In the genomic region with DNA sequence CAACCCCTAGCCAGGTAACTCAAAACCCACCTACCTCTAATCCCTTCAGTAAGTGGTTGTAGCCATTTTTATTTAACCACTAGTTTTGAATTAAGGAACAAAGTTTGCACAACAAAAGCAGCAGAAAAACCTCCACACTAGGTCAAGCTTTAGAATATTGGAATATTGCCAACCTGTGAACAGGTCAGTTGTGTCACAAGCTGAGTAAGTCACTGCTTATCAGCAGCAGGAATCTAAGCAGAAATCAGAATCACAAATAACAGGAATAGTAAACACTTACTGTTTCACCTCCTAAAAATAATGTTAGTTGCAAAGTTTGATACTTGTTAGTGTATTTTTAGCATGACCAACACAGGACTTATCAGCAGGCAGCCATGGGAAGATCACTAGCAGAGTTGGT, we compare ENCODE assay signal across 27 mouse cellular contexts. TPM values are rescaled to one million over a fixed set of nuclear protein-coding genes. Genes with fewer than 3 reads are reported as not detected.
DNase-seq lines count a peak whose midpoint lies in the region; ATAC-seq and TF ChIP-seq lines count a peak whose summit lies in the region.
"Had no signal": no experiment of that assay in that cellular context is flagged by ENCODE, and none has a peak within 500 bp of the region (broad histone marks: within the 10 kb centered on the region; RNA-seq: fewer than 3 reads in every experiment).

No protein-coding gene starts in this region.

- H3K79me2 ChIP-seq in liver, adult 2 months (ENCODE audit: control insufficient read depth, insufficient read depth, low read length) = peaks cover 32% of the 10 kb centered on the region

- no peaks in the 10 kb centered on the region for H3K9me3 ChIP-seq in heart, embryonic 12.5 days (replicated peaks)
- H3K9me3 ChIP-seq in heart, embryonic 11.5 days (replicated peaks; ENCODE audit: control insufficient read depth, low read length) = no peaks in the 10 kb centered on the region
- H3K9me3 ChIP-seq in liver, embryonic 11.5 days (ENCODE audit: control insufficient read depth, low read length) = no peaks in the 10 kb centered on the region
- no peaks in the 10 kb centered on the region for H3K9me3 ChIP-seq in midbrain, embryonic 11.5 days (ENCODE audit: control insufficient read depth, low read length)
- no peaks in the 10 kb centered on the region for H3K9me3 ChIP-seq in midbrain, embryonic 16.5 days (replicated peaks; ENCODE audit: control insufficient read depth, low read length, poor library complexity, severe bottlenecking)
- H3K9me3 ChIP-seq: forebrain, embryonic 13.5 days; G1E; hindbrain, embryonic 10.5 days; intestine, embryonic 15.5 days; limb, embryonic 10.5 days; liver, embryonic 13.5 days; midbrain, embryonic 15.5 days; neural tube, embryonic 15.5 days; stomach, embryonic 15.5 days had no signal

- no peak overlapping the region for H3K9ac ChIP-seq in heart, embryonic 12.5 days
- H3K9ac ChIP-seq in heart, embryonic 11.5 days (ENCODE audit: low read depth, low read length) = no peak overlapping the region
- H3K9ac ChIP-seq in liver, adult 2 months (ENCODE audit: low read depth, low read length) = no peak overlapping the region
- H3K9ac ChIP-seq in liver, embryonic 11.5 days (ENCODE audit: low read depth, low read length) = no peak overlapping the region
- no peak overlapping the region for H3K9ac ChIP-seq in midbrain, embryonic 11.5 days (ENCODE audit: low read length)
- no peak overlapping the region for H3K9ac ChIP-seq in midbrain, embryonic 16.5 days (ENCODE audit: low read depth, low read length)
- H3K9ac ChIP-seq: forebrain, embryonic 13.5 days; intestine, embryonic 15.5 days; liver, embryonic 13.5 days; midbrain, embryonic 15.5 days; neural tube, embryonic 15.5 days; stomach, embryonic 15.5 days had no signal

- H3K27ac ChIP-seq in heart, embryonic 12.5 days (ENCODE audit: poor library complexity, severe bottlenecking) = peak overlapping the region; percentile 51
- H3K27ac ChIP-seq in heart, embryonic 11.5 days (ENCODE audit: low read depth, low read length) = no peak overlapping the region
- no peak overlapping the region for H3K27ac ChIP-seq in liver, adult 2 months (replicated peaks; ENCODE audit: insufficient read depth, low read depth, low read length)
- H3K27ac ChIP-seq in liver, embryonic 11.5 days (ENCODE audit: low read depth, low read length) = no peak overlapping the region
- no peak overlapping the region for H3K27ac ChIP-seq in midbrain, embryonic 11.5 days (ENCODE audit: low read depth, low read length)
- H3K27ac ChIP-seq in midbrain, embryonic 16.5 days (ENCODE audit: low read length) = no peak overlapping the region
- H3K27ac ChIP-seq: forebrain, embryonic 13.5 days; hindbrain, embryonic 10.5 days; intestine, embryonic 15.5 days; layer of hippocampus, adult 2 months; limb, embryonic 10.5 days; liver, embryonic 13.5 days; midbrain, embryonic 15.5 days; neural tube, embryonic 15.5 days; stomach, embryonic 15.5 days had no signal

- DNase-seq in liver, adult 2 months (ENCODE audit: extremely low read depth, low read depth, low spot score) = peak; percentile 64
- DNase-seq in liver, embryonic 11.5 days (ENCODE audit: low spot score) = no peak
- peak; percentile 72 for DNase-seq in midbrain, embryonic 11.5 days (ENCODE audit: low spot score, missing footprints)
- no peak for DNase-seq in cerebellum, adult 11-12 months
- DNase-seq: adrenal gland, postnatal 10 days; B cell, adult 2 months; cerebellum, adult 8-10 months; cerebellum, postnatal 36 days; kidney, adult 8-10 months; kidney, postnatal 10 days; liver, embryonic 13.5 days; thymus, postnatal 25 days had no signal

- H3K4me2 ChIP-seq in heart, embryonic 12.5 days = peak overlapping the region; percentile 21; the same call in 1 of the 2 replicates
- no peak overlapping the region for H3K4me2 ChIP-seq in heart, embryonic 11.5 days
- no peak overlapping the region for H3K4me2 ChIP-seq in liver, embryonic 11.5 days
- H3K4me2 ChIP-seq in midbrain, embryonic 11.5 days = no peak overlapping the region
- no peak overlapping the region for H3K4me2 ChIP-seq in midbrain, embryonic 16.5 days (ENCODE audit: low read length)
- H3K4me2 ChIP-seq: forebrain, embryonic 13.5 days; intestine, embryonic 15.5 days; liver, embryonic 13.5 days; midbrain, embryonic 15.5 days; neural tube, embryonic 15.5 days; stomach, embryonic 15.5 days had no signal

- no peaks in the 10 kb centered on the region for H3K36me3 ChIP-seq in heart, embryonic 12.5 days
- no peaks in the 10 kb centered on the region for H3K36me3 ChIP-seq in heart, embryonic 11.5 days (ENCODE audit: control insufficient read depth, insufficient read depth, low read length)
- no peaks in the 10 kb centered on the region for H3K36me3 ChIP-seq in liver, adult 2 months (ENCODE audit: control insufficient read depth, insufficient read depth, low read length)
- H3K36me3 ChIP-seq in liver, embryonic 11.5 days (ENCODE audit: control insufficient read depth, insufficient read depth, low read length) = no peaks in the 10 kb centered on the region
- H3K36me3 ChIP-seq in midbrain, embryonic 11.5 days (ENCODE audit: control insufficient read depth, insufficient read depth, low read length) = no peaks in the 10 kb centered on the region
- no peaks in the 10 kb centered on the region for H3K36me3 ChIP-seq in midbrain, embryonic 16.5 days (ENCODE audit: control insufficient read depth, insufficient read depth, low read length)
- H3K36me3 ChIP-seq: intestine, embryonic 15.5 days; liver, embryonic 13.5 days; midbrain, embryonic 15.5 days; neural tube, embryonic 15.5 days; stomach, embryonic 15.5 days had no signal

- no peak for TF ChIP-seq POLR2A in liver, adult 2 months (IDR thresholded peaks at IDR 0.05; ENCODE audit: extremely low read depth, insufficient read depth, low read length)

- H3K4me3 ChIP-seq in heart, embryonic 12.5 days = no peak overlapping the region
- H3K4me3 ChIP-seq in heart, embryonic 11.5 days (ENCODE audit: low read depth, low read length) = no peak overlapping the region
- no peak overlapping the region for H3K4me3 ChIP-seq in liver, adult 2 months (ENCODE audit: insufficient read depth, low read depth, low read length)
- no peak overlapping the region for H3K4me3 ChIP-seq in liver, embryonic 11.5 days (ENCODE audit: low read depth, low read length)
- H3K4me3 ChIP-seq in midbrain, embryonic 11.5 days (ENCODE audit: low read depth, low read length) = no peak overlapping the region
- no peak overlapping the region for H3K4me3 ChIP-seq in midbrain, embryonic 16.5 days (ENCODE audit: low read depth, low read length)
- H3K4me3 ChIP-seq: forebrain, embryonic 13.5 days; hindbrain, embryonic 10.5 days; intestine, embryonic 15.5 days; layer of hippocampus, adult 2 months; limb, embryonic 10.5 days; liver, embryonic 13.5 days; midbrain, embryonic 15.5 days; neural tube, embryonic 15.5 days; stomach, embryonic 15.5 days had no signal

- peaks cover 32% of the 10 kb centered on the region for H3K4me1 ChIP-seq in heart, embryonic 12.5 days (replicated peaks)
- peaks cover 23% of the 10 kb centered on the region for H3K4me1 ChIP-seq in heart, embryonic 11.5 days (ENCODE audit: control insufficient read depth, insufficient read depth, low read length)
- peaks cover 9% of the 10 kb centered on the region; the same call in 1 of the 2 replicates for H3K4me1 ChIP-seq in liver, adult 2 months (ENCODE audit: control insufficient read depth, insufficient read depth, low read length)
- H3K4me1 ChIP-seq in liver, embryonic 11.5 days (replicated peaks; ENCODE audit: control insufficient read depth, insufficient read depth, low read length) = peaks cover 9% of the 10 kb centered on the region
- H3K4me1 ChIP-seq in midbrain, embryonic 11.5 days (ENCODE audit: control insufficient read depth, insufficient read depth, low read length) = no peaks in the 10 kb centered on the region
- no peaks in the 10 kb centered on the region for H3K4me1 ChIP-seq in midbrain, embryonic 16.5 days (ENCODE audit: control insufficient read depth, insufficient read depth, low read length)
- H3K4me1 ChIP-seq: hindbrain, embryonic 10.5 days; limb, embryonic 10.5 days had no signal

- no peak for TF ChIP-seq CTCF in liver, adult 2 months (IDR thresholded peaks at IDR 0.05; ENCODE audit: low read depth, low read length)

- ATAC-seq in heart, embryonic 12.5 days (ENCODE audit: insufficient number of reproducible peaks, low FRiP score) = no peak
- no peak for ATAC-seq in heart, embryonic 11.5 days (replicated peaks; ENCODE audit: insufficient number of reproducible peaks, low FRiP score, low TSS enrichment)
- no peak for ATAC-seq in liver, embryonic 11.5 days (replicated peaks; ENCODE audit: low FRiP score)
- no peak for ATAC-seq in midbrain, embryonic 11.5 days (ENCODE audit: low FRiP score)
- ATAC-seq in midbrain, embryonic 16.5 days = no peak
- ATAC-seq: activated CD4-positive, CD25-positive, alpha-beta regulatory T cell, adult 4 months; forebrain, embryonic 13.5 days; hindbrain, embryonic 16.5 days; intestine, embryonic 15.5 days; midbrain, embryonic 15.5 days had no signal

- H3K27me3 ChIP-seq in heart, embryonic 12.5 days (replicated peaks) = no peaks in the 10 kb centered on the region
- H3K27me3 ChIP-seq in heart, embryonic 11.5 days (ENCODE audit: control insufficient read depth, insufficient read depth, low read length) = no peaks in the 10 kb centered on the region
- H3K27me3 ChIP-seq in liver, adult 2 months (ENCODE audit: control insufficient read depth, insufficient read depth, low read length) = no peaks in the 10 kb centered on the region
- no peaks in the 10 kb centered on the region for H3K27me3 ChIP-seq in liver, embryonic 11.5 days (replicated peaks; ENCODE audit: control insufficient read depth, insufficient read depth, low read length)
- H3K27me3 ChIP-seq in midbrain, embryonic 11.5 days (ENCODE audit: control insufficient read depth, insufficient read depth, low read length) = no peaks in the 10 kb centered on the region
- H3K27me3 ChIP-seq in midbrain, embryonic 16.5 days (ENCODE audit: control insufficient read depth, insufficient read depth, low read depth, low read length) = no peaks in the 10 kb centered on the region
- H3K27me3 ChIP-seq: CH12.LX; forebrain, embryonic 13.5 days; intestine, embryonic 15.5 days; liver, embryonic 13.5 days; midbrain, embryonic 15.5 days; neural tube, embryonic 15.5 days; stomach, embryonic 15.5 days had no signal

RNA-seq across cellular contexts. Expression of gene Usp47, which starts 17.0 kb away (rescaled TPM):
- polyA plus RNA-seq in heart, embryonic 12.5 days (2016; fragmentation: Nextera tagmentation; extraction: Ambion mirVana) = 92.6 and 93.3 TPM in 2 replicates
- polyA plus RNA-seq in heart, embryonic 11.5 days (2014; fragmentation: Nextera tagmentation; extraction: Ambion mirVana) = 76.5 and 92.2 TPM in 2 replicates
- total RNA-seq in liver, adult 2 months (2014; rRNA removed) = 50.9 and 56.3 TPM in 2 replicates
- 9.4 TPM in 2 replicates for polyA plus RNA-seq in liver, adult 2 months (2012; rRNA removed)
- polyA plus RNA-seq in liver, embryonic 11.5 days (2014; fragmentation: Nextera tagmentation; extraction: Ambion mirVana) = 55.3 and 62.7 TPM in 2 replicates
- 98.7 and 117 TPM in 2 replicates for polyA plus RNA-seq in midbrain, embryonic 11.5 days (2014; fragmentation: Nextera tagmentation; extraction: Ambion mirVana)
- 78.4 and 85.8 TPM in 2 replicates for polyA plus RNA-seq in midbrain, embryonic 16.5 days (2015; fragmentation: Nextera tagmentation; extraction: Ambion mirVana)

Comparison
In these comparisons a context has a peak if more than half of its experiments do, and no peak if none do; other contexts are left out.
1. DNase-seq: peak in liver, adult 2 months (single experiment) and midbrain, embryonic 11.5 days (single experiment); none in liver, embryonic 11.5 days (single experiment) and cerebellum, adult 11-12 months (single experiment).